Mouse (Mus musculus) cerebellum, adult 18-20 months (tissue): ENCODE measurements around the gene Gm10663.

Experiments
- DNase-seq, 2 experiments: peaks; one replicate each; pipeline ENCODE4 v3.0.0; 2021

Gene Gm10663

DNA sequence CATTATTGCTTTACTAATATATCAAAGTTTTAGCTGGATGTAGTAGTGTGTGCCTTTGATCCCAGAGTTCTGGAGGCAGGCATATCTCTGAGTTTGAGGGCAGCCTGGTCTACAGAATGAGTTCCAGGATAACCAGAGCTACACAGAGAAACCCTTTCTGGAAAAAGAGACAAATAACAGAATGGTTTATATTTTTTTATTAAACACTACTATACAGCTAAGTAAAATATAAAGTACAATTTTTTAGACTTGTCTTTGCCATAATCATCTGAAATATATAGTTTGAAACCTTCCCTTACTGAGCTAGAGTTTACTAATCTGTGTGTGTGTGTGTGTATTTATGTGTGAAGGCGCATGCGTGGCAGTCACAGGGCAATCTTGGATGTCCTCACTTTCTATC, at the start of gene Gm10663:
Gm10663 (plus strand) TSS at position 301 of the 400 bp plus-strand sequence.
- DNase-seq: no peak

- no peak for DNase-seq
Observed at GRCm38 (mm10) chr8:65028959-65029686, 45.7 kb upstream of the Gm10663 start.

- DNase-seq: no peak
Observed at GRCm38 (mm10) chr8:65029776-65030175, 45.1 kb upstream of the Gm10663 start.

DNA sequence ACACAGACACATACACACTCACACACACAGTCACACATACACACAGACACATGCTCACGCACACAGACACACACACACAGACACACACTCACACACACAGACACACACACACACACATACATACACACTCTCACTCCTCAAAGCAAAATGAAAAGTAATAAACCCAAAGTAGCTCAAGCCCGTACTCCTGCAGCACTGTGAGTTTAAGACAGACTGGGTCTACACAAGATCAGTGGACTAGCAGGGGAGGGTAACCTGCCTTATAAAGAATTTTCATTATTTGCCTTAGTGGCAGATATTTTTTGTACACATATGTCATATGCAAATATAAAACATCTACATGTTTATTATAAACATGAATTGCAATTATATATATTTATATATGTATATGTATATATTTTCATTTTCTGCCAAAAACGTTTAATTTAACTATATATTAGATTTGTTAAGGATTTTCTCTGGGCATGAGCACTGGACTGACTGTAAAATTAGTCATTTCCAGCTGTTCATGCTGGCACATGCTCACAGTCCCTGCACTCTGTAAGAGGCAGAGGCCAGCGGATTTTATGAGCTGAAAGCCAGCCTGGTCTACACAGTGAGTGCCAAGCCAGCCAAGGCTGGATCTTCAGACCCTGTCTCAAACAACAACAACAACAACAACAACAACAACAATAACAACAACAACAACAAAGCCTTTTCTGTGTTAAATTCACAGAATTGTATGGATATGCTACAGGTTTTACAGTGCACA, 43.9 kb upstream of the Gm10663 start:
- no peak for DNase-seq

GRCm38 (mm10) chr8:65032107-65032506, 42.7 kb upstream of the Gm10663 start:
- DNase-seq: no peak

- DNase-seq: no peak
Observed at GRCm38 (mm10) chr8:65033056-65033455, 41.8 kb upstream of the Gm10663 start.

DNA sequence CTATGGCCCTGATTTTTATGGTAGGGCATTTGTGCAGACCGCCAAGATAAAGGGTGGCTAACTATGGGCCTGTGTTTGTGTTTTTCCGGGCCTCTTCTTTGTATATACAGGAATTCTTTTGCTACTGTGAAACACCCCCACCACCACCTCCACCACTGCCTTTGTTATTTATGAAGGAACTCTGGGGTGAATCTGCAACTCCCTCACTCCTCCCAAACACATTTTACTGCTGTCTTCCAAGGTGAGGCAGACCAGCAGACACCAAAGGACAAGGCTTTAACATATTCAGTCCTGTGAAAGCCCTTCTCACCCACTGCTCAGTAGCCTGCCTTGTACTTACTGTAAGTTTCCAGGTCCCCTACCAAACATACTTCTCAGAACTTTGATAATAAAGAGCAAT, 40.7 kb upstream of the Gm10663 start:
- DNase-seq: no peak

DNA sequence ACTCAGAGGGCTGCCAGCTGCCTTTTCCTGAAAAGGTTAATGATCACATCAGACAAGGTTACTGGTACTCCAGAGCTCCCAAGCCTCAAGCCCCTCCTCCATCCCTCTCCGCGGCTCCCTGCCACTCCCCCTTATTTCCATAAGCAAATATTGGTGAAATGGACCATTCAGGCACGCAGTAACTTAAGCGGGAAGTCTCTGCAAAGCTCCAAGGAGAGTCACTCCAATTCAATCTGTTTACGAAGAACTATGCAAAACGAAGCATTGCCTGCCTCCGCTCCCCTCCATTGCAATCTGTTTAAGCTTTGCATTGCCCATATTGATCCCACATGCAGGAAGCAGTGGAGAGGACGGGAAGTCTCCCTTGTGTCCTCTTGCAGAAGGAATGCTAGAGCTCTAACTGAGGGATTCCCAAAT, 37.7 kb upstream of the Gm10663 start, which contains the start of gene Apela:
Apela (minus strand) TSS at position 220 of the 417 bp plus-strand sequence.
- DNase-seq: no peak

DNA sequence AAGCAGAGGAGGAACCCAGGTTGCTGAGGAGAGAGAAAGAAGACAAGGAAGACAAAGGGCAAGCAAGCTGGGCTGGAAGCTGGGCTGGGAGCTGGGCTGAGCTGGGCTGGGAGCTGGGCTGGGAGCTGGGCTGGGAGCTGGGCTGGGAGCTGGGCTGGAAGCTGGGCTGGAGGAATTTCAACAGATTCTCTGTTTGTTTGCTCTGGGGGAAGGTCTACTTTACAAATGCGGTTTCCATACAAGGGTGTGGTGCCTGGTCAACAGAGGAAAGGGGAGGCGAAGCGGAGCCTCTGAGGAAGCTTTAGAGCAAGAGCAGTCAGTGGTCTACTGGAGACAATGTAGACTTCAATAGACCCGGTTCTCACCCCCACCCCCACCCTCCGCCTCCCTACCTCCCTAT, 28.3 kb upstream of the Gm10663 start:
- DNase-seq: no peak

DNA sequence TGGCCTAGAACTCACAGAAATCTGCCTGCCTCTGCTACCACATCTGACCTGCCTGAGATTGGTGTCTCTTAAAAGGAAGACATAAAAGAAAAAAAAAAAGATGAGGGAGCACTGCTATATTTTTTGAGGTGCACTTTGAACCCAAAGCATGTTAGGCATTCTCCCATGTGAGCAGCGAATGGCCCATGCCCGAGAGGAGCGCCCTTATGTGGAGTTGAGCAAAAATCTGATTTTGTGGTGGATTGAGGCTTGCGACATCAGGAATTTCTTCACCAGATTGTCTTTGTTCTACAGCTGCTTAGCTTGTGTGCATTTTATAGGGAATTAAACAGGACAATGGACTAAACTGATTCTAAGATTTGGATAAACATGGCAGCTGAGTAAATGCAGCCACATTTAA, 27.6 kb upstream of the Gm10663 start:
- DNase-seq: no peak

DNA sequence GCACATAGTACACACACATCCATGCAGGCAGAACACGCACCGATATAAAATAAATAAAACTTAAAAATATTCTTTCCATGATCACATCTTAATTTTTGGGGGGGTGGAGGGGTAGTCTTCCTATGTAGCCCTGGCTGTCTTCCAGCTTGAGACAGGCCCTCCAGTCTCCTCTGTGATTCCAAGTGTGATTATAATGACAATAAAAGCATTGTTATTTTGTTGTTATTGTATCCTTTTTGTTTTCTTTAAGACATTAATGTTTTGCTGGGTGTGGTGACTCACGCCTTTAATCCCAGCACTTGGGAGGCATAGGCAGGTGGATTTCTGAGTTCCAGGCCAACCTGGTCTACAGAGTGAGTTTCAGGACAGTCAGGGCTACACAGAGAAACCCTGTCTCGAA, 27.0 kb upstream of the Gm10663 start:
- no peak for DNase-seq

DNA sequence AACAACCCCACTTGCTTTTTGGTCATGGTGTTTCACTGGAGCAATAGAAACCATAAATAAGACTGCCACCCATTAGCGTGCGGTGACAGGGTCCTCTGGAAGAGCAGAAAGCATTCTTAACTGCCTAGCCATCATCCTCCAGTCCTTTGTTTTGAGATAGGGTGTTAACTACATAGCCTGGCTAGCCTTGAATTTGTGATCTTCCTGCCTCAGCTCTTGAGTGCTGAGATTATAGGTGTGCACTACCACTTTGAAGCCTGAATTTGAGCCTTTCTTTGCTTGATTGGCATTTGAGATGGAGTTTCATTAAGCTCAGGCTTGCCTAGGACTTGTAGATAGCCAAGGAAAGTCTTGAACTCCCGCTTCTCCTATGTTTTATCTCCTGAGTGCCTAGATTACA, 21.3 kb upstream of the Gm10663 start:
- DNase-seq: no peak

GRCm38 (mm10) chr8:65053968-65054367, 20.9 kb upstream of the Gm10663 start:
- no peak for DNase-seq

- DNase-seq: no peak
Observed at GRCm38 (mm10) chr8:65056722-65057121, 18.1 kb upstream of the Gm10663 start.

DNA sequence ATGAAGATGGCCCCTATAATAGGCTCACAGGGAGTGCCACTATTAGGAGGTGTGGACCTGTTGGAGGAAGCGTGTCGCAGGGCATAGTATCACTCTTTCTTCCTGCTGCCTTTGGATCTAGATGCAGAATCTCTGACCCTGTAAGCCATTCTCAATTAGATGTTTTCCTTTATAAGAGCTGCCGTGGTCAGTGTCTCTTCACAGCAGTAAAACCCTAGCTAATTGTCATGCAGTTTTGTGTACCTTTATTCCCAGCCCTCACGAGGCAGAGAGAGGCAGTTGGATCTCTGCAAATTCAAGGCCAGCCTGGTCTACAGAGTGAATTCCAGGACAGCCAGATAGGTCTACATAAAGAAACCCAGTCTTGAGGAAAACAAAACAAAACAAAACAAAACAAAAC, 12.6 kb upstream of the Gm10663 start:
- DNase-seq: no peak

GRCm38 (mm10) chr8:65064071-65064470, 10.8 kb upstream of the Gm10663 start:
- DNase-seq: no peak

GRCm38 (mm10) chr8:65065622-65066021, 9.2 kb upstream of the Gm10663 start:
- DNase-seq: no peak

DNA sequence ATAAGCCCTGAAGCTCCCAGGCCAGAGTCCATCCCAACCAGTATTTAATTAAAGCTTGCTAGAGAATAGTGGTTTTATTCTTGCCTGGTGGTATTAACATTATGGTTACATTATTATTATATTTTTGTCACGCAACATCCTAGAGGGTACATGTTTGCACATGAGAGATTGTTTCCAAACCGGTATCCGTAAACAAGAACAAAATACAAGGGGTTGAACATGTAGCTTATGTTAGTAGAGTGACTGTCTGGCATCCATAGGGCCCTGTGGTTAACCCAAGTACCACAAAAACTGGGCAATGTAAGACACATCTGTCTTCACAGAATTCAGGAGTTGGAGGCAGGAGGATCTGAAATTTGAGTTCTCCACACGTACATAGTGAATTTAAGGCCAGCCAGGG, 7.8 kb upstream of the Gm10663 start:
- no peak for DNase-seq

GRCm38 (mm10) chr8:65067694-65068472, 7.0 kb upstream of the Gm10663 start:
- DNase-seq: no peak

GRCm38 (mm10) chr8:65068473-65068819, 6.4 kb upstream of the Gm10663 start:
- no peak for DNase-seq

DNA sequence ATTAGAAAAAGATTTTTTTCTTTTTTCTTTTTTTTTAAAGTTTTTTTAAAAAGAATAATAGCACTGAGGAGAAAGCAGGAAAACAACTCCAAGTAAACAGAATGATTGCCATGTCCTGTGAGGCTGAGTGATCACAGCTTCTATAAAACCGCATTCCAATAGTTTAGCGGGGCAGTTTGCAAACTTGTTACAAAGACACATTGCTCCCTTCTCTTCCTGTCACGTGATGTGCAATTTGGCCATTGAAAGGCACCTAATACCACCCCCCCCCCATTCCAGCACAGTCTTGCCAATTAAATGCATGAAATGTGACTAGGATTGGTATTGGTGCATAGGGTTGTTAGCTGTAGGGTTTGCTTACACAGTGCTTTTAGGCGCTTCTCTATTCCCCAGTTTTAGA, 3.8 kb upstream of the Gm10663 start:
- DNase-seq: no peak

GRCm38 (mm10) chr8:65080731-65081130, 5.9 kb downstream of the Gm10663 start:
- DNase-seq: no peak

DNA sequence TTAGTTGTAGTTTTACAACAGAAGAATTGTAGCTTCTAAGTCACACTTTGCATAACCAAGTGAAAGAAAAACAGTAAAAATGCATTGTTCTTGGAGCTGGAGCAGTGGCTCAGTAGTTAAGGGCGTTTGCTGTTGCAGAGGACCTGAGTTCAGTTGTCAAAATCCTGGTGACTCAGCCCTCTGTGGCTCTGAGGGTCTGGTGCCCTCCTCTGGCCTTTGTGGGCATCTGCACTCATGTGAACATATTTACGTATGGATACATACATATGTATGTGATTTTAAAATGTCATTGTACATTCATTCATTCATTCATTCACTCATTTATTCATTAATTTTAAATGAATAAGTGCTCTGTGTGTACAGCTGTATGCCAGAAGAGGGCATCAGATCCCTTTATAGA, 10.8 kb downstream of the Gm10663 start:
- DNase-seq: no peak

- DNase-seq: no peak
Observed at GRCm38 (mm10) chr8:65087711-65088110, 12.9 kb downstream of the Gm10663 start.
